In genomic region chr12:49390257-49390656, GRCm38 (mm10) we compare ENCODE assay signal across 20 mouse cellular contexts. TPM values are rescaled to one million over a fixed set of nuclear protein-coding genes. Genes with fewer than 3 reads are reported as not detected.
DNase-seq lines count a peak whose midpoint lies in the region; ATAC-seq and TF ChIP-seq lines count a peak whose summit lies in the region.
"Had no signal": no experiment of that assay in that cellular context is flagged by ENCODE, and none has a peak within 500 bp of the region (broad histone marks: within the 10 kb centered on the region; RNA-seq: fewer than 3 reads in every experiment).

No protein-coding gene starts in this region.

- peaks cover 6% of the 10 kb centered on the region for H3K27me3 ChIP-seq in forebrain, embryonic 11.5 days (ENCODE audit: control insufficient read depth, insufficient read depth, low read length)
- peaks cover 77% of the 10 kb centered on the region for H3K27me3 ChIP-seq in midbrain, embryonic 13.5 days
- H3K27me3 ChIP-seq: CH12.LX had no signal

- peak overlapping the region; percentile 98 for H3K27ac ChIP-seq in left cerebral cortex, adult 2 months
- peak overlapping the region; percentile 96 for H3K27ac ChIP-seq in forebrain, embryonic 11.5 days (ENCODE audit: low read depth, low read length)
- H3K27ac ChIP-seq in midbrain, embryonic 13.5 days, result no peak overlapping the region
- H3K27ac ChIP-seq: intestine, embryonic 15.5 days had no signal

- peak overlapping the region; percentile 71 for H3K4me2 ChIP-seq in forebrain, embryonic 11.5 days (ENCODE audit: low read depth, low read length, severe bottlenecking)
- H3K4me2 ChIP-seq in midbrain, embryonic 13.5 days (replicated peaks), result no peak overlapping the region

- peak; percentile 31 for DNase-seq in embryo, embryonic 10 days (ENCODE audit: low spot score)
- no peak for DNase-seq in embryo, embryonic 10.5 days (ENCODE audit: low spot score)
- peak in 1 of 2 experiments; percentile 29 for DNase-seq in left cerebral cortex, adult 2 months (ENCODE audit: extremely low spot score in 1 of 2, low spot score in 2 of 2)
- DNase-seq in left cerebral cortex, adult 9 months (ENCODE audit: low spot score in 2 of 2), result no peak
- DNase-seq in forebrain, embryonic 11.5 days (ENCODE audit: low spot score), result peak; percentile 79
- no peak for DNase-seq in urinary bladder, postnatal 14 days (ENCODE audit: low spot score)
- DNase-seq in lung, postnatal 4 days, result no peak
- DNase-seq: adrenal gland, postnatal 25 days; cerebellum, postnatal 36 days; heart, postnatal 10 days; liver; lung, embryonic 14.5 days had no signal

- H3K9me3 ChIP-seq in forebrain, embryonic 11.5 days (ENCODE audit: control insufficient read depth, low read length), result no peaks in the 10 kb centered on the region
- H3K9me3 ChIP-seq in midbrain, embryonic 13.5 days, result no peaks in the 10 kb centered on the region
- H3K9me3 ChIP-seq: intestine, embryonic 15.5 days had no signal

- H3K4me1 ChIP-seq in forebrain, embryonic 11.5 days (replicated peaks; ENCODE audit: control insufficient read depth, insufficient read depth, low read length), result no peaks in the 10 kb centered on the region
- peaks cover 8% of the 10 kb centered on the region; the same call in 1 of the 2 replicates for H3K4me1 ChIP-seq in midbrain, embryonic 13.5 days (replicated peaks)

- intact Hi-C loops in left cerebral cortex, adult 2 months (cut with DNase I), result loop anchor here (2.0 to 5.0 kb wide), 4 partner anchors 561 to 892 kb away; no protein-coding TSS in a partner anchor

- H3K36me3 ChIP-seq in forebrain, embryonic 11.5 days (ENCODE audit: control insufficient read depth, insufficient read depth, low read length), result no peaks in the 10 kb centered on the region
- no peaks in the 10 kb centered on the region for H3K36me3 ChIP-seq in midbrain, embryonic 13.5 days
- H3K36me3 ChIP-seq: intestine, embryonic 15.5 days had no signal

- peak overlapping the region; percentile 72 for H3K4me3 ChIP-seq in left cerebral cortex, adult 2 months
- peak overlapping the region; percentile 66 for H3K4me3 ChIP-seq in forebrain, embryonic 11.5 days (ENCODE audit: low read depth, low read length)
- H3K4me3 ChIP-seq in midbrain, embryonic 13.5 days (replicated peaks), result peak overlapping the region; percentile 13; the same call in 1 of the 2 replicates
- H3K4me3 ChIP-seq: erythroblast, embryonic 14.5 days; intestine, embryonic 15.5 days; myocyte had no signal

- WGBS in forebrain, embryonic 11.5 days, result 2% methylated on average over 13 of the region's 13 CpGs
- WGBS in midbrain, embryonic 13.5 days, result 2% methylated on average over 13 of the region's 13 CpGs

- H3K9ac ChIP-seq in forebrain, embryonic 11.5 days (ENCODE audit: low read length), result peak overlapping the region; percentile 99
- no peak overlapping the region; the same call in 1 of the 2 replicates for H3K9ac ChIP-seq in midbrain, embryonic 13.5 days (replicated peaks)
- H3K9ac ChIP-seq: intestine, embryonic 15.5 days; lung, embryonic 14.5 days had no signal

- no peak for TF ChIP-seq CTCF in left cerebral cortex, adult 2 months (IDR thresholded peaks at IDR 0.05)

- peak; percentile 47 for ATAC-seq in forebrain, embryonic 11.5 days (replicated peaks; ENCODE audit: low FRiP score)
- no peak for ATAC-seq in midbrain, embryonic 13.5 days
- ATAC-seq: intestine, embryonic 15.5 days had no signal

RNA-seq across cellular contexts. Expression of gene Gm43517, which starts 5.3 kb away (rescaled TPM):
- 1 to 10 TPM; 6.9 to 8.6 TPM for total RNA-seq in left cerebral cortex, adult 2 months (2021)
- 1.3 and 1.4 TPM in 2 replicates for polyA plus RNA-seq in forebrain, embryonic 11.5 days (2014; fragmentation: Nextera tagmentation; extraction: Ambion mirVana)
- 0.15 TPM in 1 of 2 replicates, not detected in the other for polyA plus RNA-seq in midbrain, embryonic 13.5 days (2015; fragmentation: Nextera tagmentation; extraction: Ambion mirVana)
- total RNA-seq: adrenal gland, postnatal 25 days; CH12.LX; gastrocnemius, adult 18-20 months; heart, postnatal 10 days; megakaryocyte progenitor cell, adult 5-6 weeks had no signal
- polyA plus RNA-seq: erythroblast, embryonic 14.5 days; intestine, embryonic 15.5 days; kidney, embryonic 16.5 days; lung, embryonic 14.5 days; myocyte had no signal

RNA-seq across cellular contexts. Expression of gene Foxg1, which starts 7.8 kb away (rescaled TPM):
- 100 to 1,000 TPM; 111 to 112 TPM for total RNA-seq in left cerebral cortex, adult 2 months (2021)
- 40.4 and 45.5 TPM in 2 replicates for polyA plus RNA-seq in forebrain, embryonic 11.5 days (2014; fragmentation: Nextera tagmentation; extraction: Ambion mirVana)
- 0.63 and 6.4 TPM in 2 replicates for polyA plus RNA-seq in midbrain, embryonic 13.5 days (2015; fragmentation: Nextera tagmentation; extraction: Ambion mirVana)
- total RNA-seq: adrenal gland, postnatal 25 days; CH12.LX; gastrocnemius, adult 18-20 months; megakaryocyte progenitor cell, adult 5-6 weeks had no signal
- polyA plus RNA-seq: intestine, embryonic 15.5 days; kidney, embryonic 16.5 days; myocyte had no signal

Comparison
In these comparisons a context has a peak if more than half of its experiments do, and no peak if none do; other contexts are left out.
1. DNase-seq: peak in embryo, embryonic 10 days (single experiment) and forebrain, embryonic 11.5 days (single experiment); none in embryo, embryonic 10.5 days (single experiment), left cerebral cortex, adult 9 months (0 of 2), urinary bladder, postnatal 14 days (single experiment) and lung, postnatal 4 days (0 of 2).
2. H3K4me3 ChIP-seq: peak in every context shown above with its lines; median percentile 72 in left cerebral cortex, adult 2 months; 66 in forebrain, embryonic 11.5 days; 13 in midbrain, embryonic 13.5 days.